Mouse (Mus musculus): ENCODE measurements around the gene Cuedc1. TPM values are rescaled to one million over a fixed set of nuclear protein-coding genes. Genes with fewer than 3 reads are reported as not detected.
A peak's percentile ranks its signal among the peaks of the same experiment; 100 is the strongest.

The Cuedc1 gene
- polyA plus RNA-seq, 1 experiment from 2014 or later = 53.2 TPM

- 81% methylated on average over 4 of the region's 4 CpGs for WGBS
- H3K9me3 ChIP-seq (replicated peaks) = no peaks in the 10 kb centered on the region
- H3K27ac ChIP-seq = no peak overlapping the region
- no peaks in the 10 kb centered on the region for H3K27me3 ChIP-seq
- peaks cover 42% of the 10 kb centered on the region for H3K4me1 ChIP-seq
- no peak overlapping the region for H3K4me3 ChIP-seq
- H3K4me2 ChIP-seq (replicated peaks) = no peak overlapping the region
- no peak for ATAC-seq (ENCODE audit: low FRiP score)
- no peak overlapping the region for H3K9ac ChIP-seq
- H3K36me3 ChIP-seq = no peaks in the 10 kb centered on the region
Observed at GRCm38 (mm10) chr11:88231213-88231790, 133.4 kb downstream of the Cuedc1 start.

GRCm38 (mm10) chr11:88233528-88234427 is 135.9 kb downstream of the Cuedc1 start:
- no peak overlapping the region for H3K4me3 ChIP-seq
- H3K9me3 ChIP-seq (replicated peaks) = no peaks in the 10 kb centered on the region
- no peak overlapping the region for H3K4me2 ChIP-seq (replicated peaks)
- H3K4me1 ChIP-seq = peaks cover 57% of the 10 kb centered on the region
- H3K36me3 ChIP-seq = no peaks in the 10 kb centered on the region
- 34% methylated on average over 17 of the region's 17 CpGs for WGBS
- peak overlapping the region; percentile 82 for H3K27ac ChIP-seq
- no peaks in the 10 kb centered on the region for H3K27me3 ChIP-seq
- ATAC-seq (ENCODE audit: low FRiP score) = peak; percentile 61
- no peak overlapping the region for H3K9ac ChIP-seq

DNA sequence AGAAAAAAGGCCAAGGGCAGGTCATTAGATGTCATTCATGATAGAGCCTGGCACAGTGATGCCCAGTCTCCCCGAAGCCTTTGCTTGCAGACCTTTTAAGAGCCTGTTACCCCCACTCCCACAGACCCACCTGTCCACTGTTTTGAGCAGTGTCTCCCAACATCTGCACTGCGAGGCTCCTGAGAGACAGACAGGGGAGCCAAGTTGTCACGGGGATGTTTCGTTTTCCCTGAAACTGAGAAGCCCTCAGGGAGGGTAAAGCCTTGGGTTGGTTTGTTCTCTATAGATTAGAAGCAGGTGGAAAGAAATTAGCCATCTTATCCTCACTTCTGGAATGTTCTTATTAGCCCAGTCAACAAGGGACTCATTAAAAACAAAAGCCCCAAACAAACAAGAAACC is 136.9 kb downstream of the Cuedc1 start:
- WGBS = 23% methylated on average over 4 of the region's 4 CpGs
- no peak overlapping the region for H3K4me3 ChIP-seq
- ATAC-seq (ENCODE audit: low FRiP score) = no peak
- H3K27me3 ChIP-seq = no peaks in the 10 kb centered on the region
- H3K9ac ChIP-seq = no peak overlapping the region
- H3K4me1 ChIP-seq = peaks cover 63% of the 10 kb centered on the region
- no peaks in the 10 kb centered on the region for H3K9me3 ChIP-seq (replicated peaks)
- no peaks in the 10 kb centered on the region for H3K36me3 ChIP-seq
- H3K4me2 ChIP-seq (replicated peaks) = no peak overlapping the region
- peak overlapping the region; percentile 82 for H3K27ac ChIP-seq

GRCm38 (mm10) chr11:88235221-88236203 is 137.7 kb downstream of the Cuedc1 start:
- Histone ChIP-seq H3K27me3 (no peaks in the 10 kb centered on the region), H3K36me3 (no peaks in the 10 kb centered on the region), H3K4me1 (peaks cover 70% of the 10 kb centered on the region), H3K4me3 (no peak overlapping the region), H3K9ac (no peak overlapping the region), H3K4me2 (replicated peaks) (peak overlapping the region; percentile 28), H3K9me3 (replicated peaks) (no peaks in the 10 kb centered on the region), H3K27ac (peak overlapping the region; percentile 82)
- no peak for ATAC-seq (ENCODE audit: low FRiP score)
- 5% methylated on average over 23 of the region's 23 CpGs for WGBS

GRCm38 (mm10) chr11:88240275-88240674 is 142.4 kb downstream of the Cuedc1 start:
- Histone ChIP-seq H3K4me3 (no peak overlapping the region), H3K36me3 (no peaks in the 10 kb centered on the region), H3K27me3 (no peaks in the 10 kb centered on the region), H3K4me2 (replicated peaks) (no peak overlapping the region), H3K27ac (peak overlapping the region; percentile 71), H3K4me1 (peaks cover 53% of the 10 kb centered on the region), H3K9ac (no peak overlapping the region), H3K9me3 (replicated peaks) (no peaks in the 10 kb centered on the region)
- WGBS = 46% methylated on average over 10 of the region's 10 CpGs
- peak; percentile 2; the same call in 1 of the 2 replicates for ATAC-seq (ENCODE audit: low FRiP score)

GRCm38 (mm10) chr11:88240736-88241353 is 143.0 kb downstream of the Cuedc1 start:
- Histone ChIP-seq H3K9ac (no peak overlapping the region), H3K4me1 (peaks cover 47% of the 10 kb centered on the region)
- WGBS = 4% methylated on average over 10 of the region's 10 CpGs

DNA sequence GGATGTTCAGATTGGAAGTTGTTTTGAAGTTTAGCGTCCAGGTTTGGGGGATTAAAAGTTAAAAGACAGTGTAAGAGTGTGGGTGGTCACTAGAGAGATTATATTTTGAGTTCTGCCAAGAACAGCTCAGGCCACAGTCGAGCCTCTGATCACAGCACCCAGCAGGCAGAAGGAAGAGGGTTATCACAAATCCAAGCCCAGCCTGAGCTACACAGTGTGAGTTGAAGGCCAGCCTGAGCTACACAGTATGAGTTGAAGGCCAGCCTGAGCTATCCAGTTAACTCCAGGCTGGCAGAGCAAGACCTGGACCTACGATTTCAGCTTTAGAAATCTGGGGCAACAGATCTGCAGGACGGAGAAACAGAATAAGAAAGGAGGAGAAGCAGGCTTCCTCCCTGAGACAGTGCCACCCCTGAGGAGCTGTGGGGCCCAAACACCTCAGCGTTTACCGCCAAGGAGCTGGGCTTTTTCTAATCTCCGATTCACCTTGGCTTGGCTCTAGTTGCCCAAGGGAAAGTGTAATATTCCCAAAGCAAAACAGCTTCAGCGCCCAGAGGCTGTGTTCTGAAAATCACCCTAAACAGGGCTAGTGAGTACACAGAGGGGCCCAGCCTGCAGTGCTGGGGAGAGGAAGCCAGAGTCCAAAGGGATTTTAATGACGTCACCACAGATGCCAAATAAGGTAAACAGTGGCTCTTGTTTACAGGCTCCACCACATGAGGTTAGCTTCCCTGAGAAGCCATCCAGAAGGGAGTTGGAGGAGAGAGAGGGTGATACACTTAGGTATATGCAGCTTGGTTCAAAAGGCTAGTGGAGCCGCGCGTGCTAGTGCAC is 143.8 kb downstream of the Cuedc1 start:
- Histone ChIP-seq H3K27me3 (no peaks in the 10 kb centered on the region), H3K36me3 (no peaks in the 10 kb centered on the region), H3K27ac (peak overlapping the region; percentile 71), H3K9ac (no peak overlapping the region), H3K4me2 (replicated peaks) (no peak overlapping the region), H3K9me3 (replicated peaks) (no peaks in the 10 kb centered on the region), H3K4me3 (no peak overlapping the region), H3K4me1 (peaks cover 39% of the 10 kb centered on the region)
- no peak for ATAC-seq (ENCODE audit: low FRiP score)
- 34% methylated on average over 12 of the region's 12 CpGs for WGBS

More at GRCm38 (mm10) chr11:88240736-88241353, 143.0 kb downstream of the Cuedc1 start:
- Histone ChIP-seq H3K9me3 (replicated peaks) (no peaks in the 10 kb centered on the region), H3K4me2 (replicated peaks) (no peak overlapping the region), H3K4me3 (no peak overlapping the region), H3K36me3 (no peaks in the 10 kb centered on the region), H3K27ac (peak overlapping the region; percentile 71), H3K27me3 (no peaks in the 10 kb centered on the region)
- ATAC-seq (ENCODE audit: low FRiP score) = peak; percentile 90

Other genes starting within 250 kb of the Cuedc1 start
- 15.9 and 19.5 TPM in 2 replicates for gene Mks1, start 244.8 kb upstream of the Cuedc1 start, polyA plus RNA-seq (2016; fragmentation: Nextera tagmentation; extraction: Ambion mirVana)
- 0.15 TPM in 1 of 2 replicates, not detected in the other for gene Epx, start 222.5 kb upstream of the Cuedc1 start, polyA plus RNA-seq (2016; fragmentation: Nextera tagmentation; extraction: Ambion mirVana)
- gene Olfr462, start 205.8 kb upstream of the Cuedc1 start, polyA plus RNA-seq (2016; fragmentation: Nextera tagmentation; extraction: Ambion mirVana) = not detected in 2 replicates
- not detected in 2 replicates for gene Olfr463, start 200.7 kb upstream of the Cuedc1 start, polyA plus RNA-seq (2016; fragmentation: Nextera tagmentation; extraction: Ambion mirVana)
- not detected in 2 replicates for gene Olfr464, start 177.1 kb upstream of the Cuedc1 start, polyA plus RNA-seq (2016; fragmentation: Nextera tagmentation; extraction: Ambion mirVana)
- gene Dynll2, start 110.5 kb upstream of the Cuedc1 start, polyA plus RNA-seq (2016; fragmentation: Nextera tagmentation; extraction: Ambion mirVana) = 39.9 and 44.8 TPM in 2 replicates
- gene Srsf1, start 50.7 kb upstream of the Cuedc1 start, polyA plus RNA-seq (2016; fragmentation: Nextera tagmentation; extraction: Ambion mirVana) = 468 and 477 TPM in 2 replicates
- gene Vezf1, start 29.8 kb upstream of the Cuedc1 start, polyA plus RNA-seq (2016; fragmentation: Nextera tagmentation; extraction: Ambion mirVana) = 75.1 and 79.0 TPM in 2 replicates
- 57.4 and 66.8 TPM in 2 replicates for gene Mrps23, start 106.3 kb downstream of the Cuedc1 start, polyA plus RNA-seq (2016; fragmentation: Nextera tagmentation; extraction: Ambion mirVana)
- gene Ccdc182, start 196.0 kb downstream of the Cuedc1 start, polyA plus RNA-seq (2016; fragmentation: Nextera tagmentation; extraction: Ambion mirVana) = 3.8 and 4.3 TPM in 2 replicates